Mouse (Mus musculus) stomach, embryonic 16.5 days (tissue): ENCODE measurements at regions not wholly inside any gene's neighbourhood (a gene's known extent, or its start where the extent isn't known, plus 50 kb on each side); places are given as distances from the start of the nearest gene placed in this dataset.
"Not testable (repeated sequence)": the region's sequence is repeated elsewhere in the genome, so short reads cannot be mapped to it uniquely, and the experiment has no call there.

ENCODE experiments used
- ATAC-seq: fragments of 200-750 bp; cut with Nextera tagmentation; 2 replicates; pipeline ENCODE4 v1.8.0; 2017; ENCODE audit warnings: moderate number of reproducible peaks, moderate TSS enrichment; ENCODE audit not compliant: insufficient read depth, low FRiP score
- H3K27ac ChIP-seq: fragments of 300-500 bp; sonication (generic); 2 replicates; pipeline ENCODE4 v1.5.1; 2014; ENCODE audit warnings: low read length
- H3K27me3 ChIP-seq: fragments of 300-500 bp; sonication (generic); 2 replicates; pipeline ENCODE4 v1.6.1; 2014; ENCODE audit warnings: low read length, control low read depth, mixed read lengths; ENCODE audit not compliant: control insufficient read depth, insufficient read depth
- H3K36me3 ChIP-seq: fragments of 300-500 bp; sonication (generic); 2 replicates; pipeline ENCODE4 v1.6.1; 2014; ENCODE audit warnings: low read length; ENCODE audit not compliant: control insufficient read depth, insufficient read depth
- H3K4me1 ChIP-seq: fragments of 300-500 bp; sonication (generic); 2 replicates; pipeline ENCODE4 v1.6.1; 2014; ENCODE audit warnings: low read length, control low read depth, mixed read lengths; ENCODE audit not compliant: control insufficient read depth, insufficient read depth
- H3K4me2 ChIP-seq: fragments of 300-500 bp; sonication (generic); 2 replicates; pipeline ENCODE4 v1.6.1; 2014; ENCODE audit warnings: low read depth, low read length, mixed read lengths
- H3K4me3 ChIP-seq: fragments of 300-500 bp; sonication (generic); replicated peaks from 2 replicates; pipeline ENCODE4 v1.5.1; 2014; ENCODE audit warnings: mild to moderate bottlenecking, low read length
- H3K9ac ChIP-seq: fragments of 300-500 bp; sonication (generic); 2 replicates; pipeline ENCODE4 v1.6.1; 2014; ENCODE audit warnings: low read length
- H3K9me3 ChIP-seq: fragments of 300-500 bp; sonication (generic); replicated peaks from 2 replicates; pipeline ENCODE4 v1.6.1; 2016; ENCODE audit warnings: low read length, control low read depth; ENCODE audit not compliant: control insufficient read depth
- WGBS: fragments of 180-500 bp; shearing (Covaris S2); extraction: QIAGEN DNeasy Blood & Tissue Kit; methylation state at CpG from one replicate; pipeline ENCODE4 v1.1.7; 2014; 5-methylcytosine and 5-hydroxymethylcytosine counted together

GRCm38 (mm10) chr16:21102033-21102432 lies 51.8 kb downstream of the Teddm3 start:
- not testable (repeated sequence) for ATAC-seq, H3K4me3 ChIP-seq, H3K4me1 ChIP-seq, H3K9ac ChIP-seq, H3K9me3 ChIP-seq, H3K27ac ChIP-seq, H3K4me2 ChIP-seq, H3K36me3 ChIP-seq, H3K27me3 ChIP-seq
- WGBS = 70% methylated on average over 3 of the region's 3 CpGs

GRCm38 (mm10) chr16:21100126-21100525 lies 53.7 kb downstream of the Teddm3 start:
- not testable (repeated sequence) for H3K27me3 ChIP-seq, H3K36me3 ChIP-seq, H3K4me1 ChIP-seq, H3K9ac ChIP-seq, H3K4me3 ChIP-seq, H3K9me3 ChIP-seq, H3K4me2 ChIP-seq, H3K27ac ChIP-seq, ATAC-seq
- 79% methylated on average over 2 of the region's 2 CpGs for WGBS

GRCm38 (mm10) chr16:21074779-21075148 lies 79.0 kb downstream of the Teddm3 start:
- WGBS = 54% methylated on average over 5 of the region's 5 CpGs
- Histone ChIP-seq H3K9me3 (no peaks in the 10 kb centered on the region), H3K4me1 (no peaks in the 10 kb centered on the region), H3K27me3 (no peaks in the 10 kb centered on the region), H3K27ac (no peak overlapping the region), H3K4me2 (no peak overlapping the region), H3K36me3 (no peaks in the 10 kb centered on the region), H3K9ac (no peak overlapping the region), H3K4me3 (no peak overlapping the region)
- ATAC-seq = no peak

- H3K9me3 ChIP-seq, H3K27ac ChIP-seq, H3K4me2 ChIP-seq, H3K9ac ChIP-seq, H3K36me3 ChIP-seq, H3K4me1 ChIP-seq, H3K4me3 ChIP-seq, H3K27me3 ChIP-seq: not testable (repeated sequence)
- ATAC-seq = peak; percentile 78
- WGBS = 27% methylated on average over 8 of the region's 10 CpGs
These were observed 79.6 kb downstream of the Teddm3 start for GRCm38 (mm10) chr16:21074082-21074778.

GRCm38 (mm10) chr16:21060211-21060610 lies 93.6 kb downstream of the Teddm3 start:
- Histone ChIP-seq H3K9me3 (peaks cover 8% of the 10 kb centered on the region; the same call in 1 of the 2 replicates), H3K9ac (no peak overlapping the region), H3K4me3 (no peak overlapping the region), H3K27me3 (no peaks in the 10 kb centered on the region), H3K4me2 (no peak overlapping the region), H3K36me3 (no peaks in the 10 kb centered on the region), H3K27ac (no peak overlapping the region), H3K4me1 (no peaks in the 10 kb centered on the region)
- WGBS = 82% methylated on average over 2 of the region's 2 CpGs
- no peak for ATAC-seq

- no peak for ATAC-seq
These were observed 99.0 kb downstream of the Teddm3 start for GRCm38 (mm10) chr16:21054772-21055171.

GRCm38 (mm10) chr16:21022087-21022486 lies 131.7 kb downstream of the Teddm3 start:
- not testable (repeated sequence) for H3K4me3 ChIP-seq, H3K27me3 ChIP-seq, H3K9me3 ChIP-seq, H3K9ac ChIP-seq, ATAC-seq, H3K4me2 ChIP-seq, H3K36me3 ChIP-seq, H3K27ac ChIP-seq, H3K4me1 ChIP-seq
- WGBS = 87% methylated on average over 1 of the region's 1 CpGs

More at GRCm38 (mm10) chr16:21054772-21055171, 99.0 kb downstream of the Teddm3 start:
- Histone ChIP-seq H3K9me3 (peaks cover 8% of the 10 kb centered on the region; the same call in 1 of the 2 replicates), H3K4me1 (no peaks in the 10 kb centered on the region), H3K4me3 (no peak overlapping the region), H3K27ac (no peak overlapping the region), H3K4me2 (no peak overlapping the region), H3K27me3 (no peaks in the 10 kb centered on the region), H3K36me3 (no peaks in the 10 kb centered on the region), H3K9ac (no peak overlapping the region)

- no peak for ATAC-seq
- no peaks in the 10 kb centered on the region for H3K27me3 ChIP-seq
- no peak overlapping the region for H3K4me2 ChIP-seq
- H3K27ac ChIP-seq = no peak overlapping the region
- H3K4me1 ChIP-seq = no peaks in the 10 kb centered on the region
- H3K36me3 ChIP-seq = no peaks in the 10 kb centered on the region
- no peak overlapping the region for H3K4me3 ChIP-seq
- H3K9me3 ChIP-seq = no peaks in the 10 kb centered on the region
- H3K9ac ChIP-seq = no peak overlapping the region
These were observed 148.9 kb downstream of the Teddm3 start for GRCm38 (mm10) chr16:21004871-21005270.

GRCm38 (mm10) chr16:21001126-21001525 lies 152.7 kb downstream of the Teddm3 start:
- no peaks in the 10 kb centered on the region for H3K36me3 ChIP-seq
- no peak overlapping the region for H3K9ac ChIP-seq
- no peaks in the 10 kb centered on the region for H3K4me1 ChIP-seq
- no peaks in the 10 kb centered on the region for H3K9me3 ChIP-seq
- H3K27ac ChIP-seq = no peak overlapping the region
- no peak for ATAC-seq
- H3K4me3 ChIP-seq = no peak overlapping the region
- 70% methylated on average over 1 of the region's 1 CpGs for WGBS
- no peaks in the 10 kb centered on the region for H3K27me3 ChIP-seq
- no peak overlapping the region for H3K4me2 ChIP-seq
